Mouse (Mus musculus) ovary, postnatal 14 days (tissue): Measurements from ENCODE around the gene Epb41l3.
A peak's percentile ranks its signal among the peaks of the same experiment; 100 is the strongest.

Experiments used
- DNase-seq: peaks from one replicate; pipeline ENCODE4 v3.0.0; 2022; ENCODE audit warnings: low spot score

Epb41l3 gene

DNA sequence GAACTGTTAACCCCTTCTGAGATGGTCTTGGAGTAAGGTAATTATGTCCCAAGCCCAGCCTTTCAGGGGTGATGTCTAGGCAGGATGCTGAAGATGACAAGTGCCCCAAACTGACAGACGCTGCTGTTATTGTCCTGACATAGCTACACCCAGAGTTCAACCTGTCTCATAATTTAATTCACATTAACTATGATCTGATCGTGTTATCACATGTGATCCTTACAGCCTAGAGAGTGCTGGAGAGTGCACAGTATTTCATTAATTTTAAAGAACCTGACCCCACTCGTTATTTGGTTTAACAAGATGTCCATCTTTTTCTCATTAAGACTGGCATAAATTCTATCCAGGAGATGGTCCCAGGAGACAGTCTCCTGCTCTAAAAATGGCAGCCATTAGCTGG lies 112.3 kb downstream of the Epb41l3 start:
- no peak for DNase-seq

GRCm38 (mm10) chr17:69192863-69193493 lies 117.5 kb downstream of the Epb41l3 start:
- no peak for DNase-seq

DNA sequence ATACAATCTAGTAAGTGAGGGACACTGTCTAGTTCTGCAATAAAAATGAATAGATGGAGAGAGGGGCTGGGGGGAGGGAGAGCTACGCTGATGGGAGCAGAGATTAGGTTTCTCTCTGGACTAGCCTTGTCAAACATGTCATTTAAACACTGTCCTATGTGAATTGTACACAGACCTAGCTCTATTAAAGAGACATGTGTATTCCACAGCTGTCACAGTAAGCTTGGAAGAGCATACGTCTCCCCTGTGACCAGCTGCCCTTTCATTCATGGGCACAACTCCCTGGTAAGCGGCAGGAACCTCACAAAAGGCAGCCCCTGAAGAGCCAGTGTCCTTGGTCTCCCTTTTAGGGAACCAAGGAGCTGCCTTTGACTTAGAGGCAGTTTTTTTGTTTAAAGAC lies 119.1 kb downstream of the Epb41l3 start:
- no peak for DNase-seq

DNA sequence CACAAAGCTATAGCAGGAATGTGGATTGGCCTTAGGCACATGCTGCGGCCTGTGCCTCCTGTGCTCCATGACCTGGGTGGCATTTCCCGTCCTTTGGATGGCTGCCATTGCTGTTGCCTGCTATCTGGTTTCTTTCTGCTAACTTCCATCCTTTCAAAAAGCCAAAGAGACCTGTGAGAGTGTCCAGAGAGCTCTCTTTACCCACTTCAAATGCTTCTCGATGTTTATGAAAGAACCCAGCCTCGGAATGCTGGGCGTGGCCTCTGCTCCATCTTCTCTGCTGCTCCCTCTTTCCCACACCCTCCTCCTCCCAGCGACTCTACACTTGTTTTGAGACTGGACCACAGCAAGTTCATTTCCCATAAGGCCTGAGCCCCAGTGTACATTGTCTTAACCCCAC lies 120.3 kb downstream of the Epb41l3 start:
- no peak for DNase-seq

DNA sequence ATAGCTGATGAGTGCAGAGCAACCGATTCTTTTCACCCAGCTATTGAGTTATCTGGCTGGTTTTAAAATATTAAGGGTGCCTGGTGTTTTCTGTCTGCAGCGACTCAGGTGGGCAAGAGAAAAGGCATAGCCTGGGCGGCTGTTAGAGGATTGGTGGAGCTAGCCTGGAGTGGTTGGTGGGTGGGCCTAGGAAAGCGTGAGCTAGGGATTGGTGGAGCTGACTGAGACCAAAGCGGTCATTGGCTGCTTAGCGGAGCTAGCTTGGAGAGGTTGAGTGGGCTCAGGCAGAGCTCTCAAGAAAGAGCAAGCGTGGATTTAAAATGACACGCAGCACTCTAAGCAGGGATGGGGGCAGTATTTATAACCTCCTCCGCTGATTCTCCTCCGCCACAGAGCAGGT lies 121.2 kb downstream of the Epb41l3 start:
- no peak for DNase-seq

DNA sequence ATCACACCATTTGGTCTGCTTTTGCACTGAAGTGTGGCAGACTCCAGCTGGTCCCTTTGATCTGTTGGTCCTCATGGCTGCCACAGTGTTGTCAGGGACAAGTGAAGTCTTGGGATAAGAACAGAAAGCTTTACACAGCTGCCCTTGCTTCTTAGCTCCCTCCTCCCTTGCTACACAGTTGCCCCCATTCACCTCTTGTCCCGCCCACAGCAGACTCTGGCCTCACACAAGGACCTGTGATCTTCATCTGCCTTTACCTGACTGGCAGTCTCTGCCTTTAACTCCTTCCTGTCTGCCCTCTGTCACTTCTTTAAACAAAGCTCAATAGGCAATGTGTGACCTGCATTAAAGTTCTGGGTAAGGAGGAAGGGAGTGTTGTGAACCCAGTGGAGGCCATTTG lies 123.3 kb downstream of the Epb41l3 start:
- no peak for DNase-seq

- DNase-seq, result no peak
Measured at GRCm38 (mm10) chr17:69199827-69200226, 124.3 kb downstream of the Epb41l3 start.

DNA sequence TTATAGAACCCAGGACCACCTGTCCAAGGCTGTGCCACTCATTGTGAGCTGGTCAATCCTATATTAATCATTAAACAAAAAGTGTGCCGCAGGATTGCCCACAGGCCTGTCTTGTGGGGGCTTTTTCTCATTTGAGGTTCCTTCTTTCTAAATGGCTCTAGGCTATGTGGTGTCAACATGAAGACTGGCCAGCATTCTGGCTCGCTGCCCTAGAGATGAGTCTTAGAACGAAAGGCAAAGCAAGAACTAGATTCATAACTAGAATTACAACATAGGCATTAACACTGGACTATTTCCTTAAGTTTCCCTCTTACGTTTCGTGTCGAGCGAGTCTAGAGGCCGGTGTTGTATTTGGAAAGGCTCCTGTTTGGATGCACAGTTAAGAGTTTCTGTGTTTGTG lies 125.5 kb downstream of the Epb41l3 start:
- DNase-seq, result no peak

GRCm38 (mm10) chr17:69205282-69205999 lies 130.0 kb downstream of the Epb41l3 start:
- no peak for DNase-seq

GRCm38 (mm10) chr17:69207562-69208312 lies 132.3 kb downstream of the Epb41l3 start:
- DNase-seq, result no peak

DNA sequence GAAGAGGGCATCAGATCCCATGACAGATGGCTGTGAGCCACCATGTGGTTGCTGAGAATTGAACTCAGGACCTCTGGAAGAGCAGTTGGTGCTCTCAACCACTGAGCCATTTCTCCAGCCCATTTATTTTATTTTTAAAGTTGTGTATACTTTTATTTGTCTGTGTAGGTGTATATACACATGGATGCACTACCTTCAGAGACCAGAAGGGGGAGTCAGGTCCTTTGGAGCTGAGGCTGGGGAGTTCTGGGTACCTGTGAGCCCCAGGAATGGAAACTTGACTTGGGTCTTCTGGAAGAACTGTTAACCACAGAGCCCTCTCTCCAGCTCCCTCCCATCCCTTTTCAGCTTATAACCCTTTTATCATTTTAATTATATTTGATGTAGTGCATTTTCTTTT lies 135.6 kb downstream of the Epb41l3 start:
- no peak for DNase-seq

DNA sequence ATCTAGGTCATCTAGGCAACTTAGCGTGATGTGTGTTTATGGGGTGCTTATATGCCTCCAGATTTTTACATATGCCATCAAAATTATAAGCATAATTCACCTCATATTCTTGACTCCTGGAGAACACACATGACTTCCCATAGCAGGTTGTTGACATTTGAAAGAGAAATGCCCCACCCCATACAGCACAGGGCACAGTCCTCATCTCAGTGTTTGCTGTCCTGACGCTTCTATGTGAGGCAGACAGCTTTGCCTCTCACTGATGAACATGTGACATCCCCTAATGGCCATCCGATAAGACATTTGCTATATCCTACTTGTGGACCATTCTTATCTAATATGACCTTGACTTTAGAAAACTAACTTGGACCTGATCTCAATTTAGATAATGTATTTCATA lies 140.6 kb downstream of the Epb41l3 start:
- no peak for DNase-seq

DNA sequence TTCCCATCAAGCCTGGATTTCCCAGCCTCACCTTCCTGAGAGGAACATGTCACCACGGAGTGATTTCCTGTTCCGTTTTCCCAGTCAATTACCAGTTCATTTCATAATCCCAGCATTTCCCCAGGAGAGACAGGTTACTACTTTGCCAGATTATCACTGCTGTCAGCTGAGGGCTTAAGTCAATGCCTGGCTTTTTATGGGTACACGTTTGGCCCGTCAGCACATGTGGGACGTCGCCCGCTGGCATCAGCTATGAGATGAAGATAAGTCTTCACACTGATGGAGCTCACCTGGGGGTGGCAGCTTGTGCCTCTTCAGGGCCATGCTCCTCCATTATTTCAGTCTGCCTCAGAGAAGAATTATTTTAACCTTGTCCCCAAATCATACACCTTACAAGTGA lies 145.4 kb downstream of the Epb41l3 start:
- no peak for DNase-seq

DNA sequence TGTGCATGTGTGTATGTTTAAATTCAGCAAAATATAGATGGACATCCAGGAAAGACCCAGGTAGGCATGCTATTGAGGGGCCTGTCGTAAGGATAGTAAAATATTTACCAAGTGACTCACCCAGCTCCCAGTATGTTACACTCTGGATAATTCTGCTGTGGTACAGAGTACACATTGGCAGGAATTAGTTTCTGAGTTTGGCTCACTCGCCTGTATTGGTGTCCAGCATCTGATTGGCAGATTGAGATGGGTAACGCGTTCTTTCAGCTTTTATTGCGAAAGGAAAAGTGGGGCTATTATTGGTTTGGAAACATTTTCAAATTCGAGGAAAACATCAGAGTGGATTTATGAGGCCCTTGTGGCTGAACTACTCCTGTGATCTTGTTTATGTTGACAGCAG lies 145.9 kb downstream of the Epb41l3 start:
- DNase-seq, result no peak

GRCm38 (mm10) chr17:69221966-69222692 lies 146.6 kb downstream of the Epb41l3 start:
- DNase-seq, result peak; percentile 4

- DNase-seq, result no peak
Measured at GRCm38 (mm10) chr17:69225996-69226395, 150.5 kb downstream of the Epb41l3 start.

DNA sequence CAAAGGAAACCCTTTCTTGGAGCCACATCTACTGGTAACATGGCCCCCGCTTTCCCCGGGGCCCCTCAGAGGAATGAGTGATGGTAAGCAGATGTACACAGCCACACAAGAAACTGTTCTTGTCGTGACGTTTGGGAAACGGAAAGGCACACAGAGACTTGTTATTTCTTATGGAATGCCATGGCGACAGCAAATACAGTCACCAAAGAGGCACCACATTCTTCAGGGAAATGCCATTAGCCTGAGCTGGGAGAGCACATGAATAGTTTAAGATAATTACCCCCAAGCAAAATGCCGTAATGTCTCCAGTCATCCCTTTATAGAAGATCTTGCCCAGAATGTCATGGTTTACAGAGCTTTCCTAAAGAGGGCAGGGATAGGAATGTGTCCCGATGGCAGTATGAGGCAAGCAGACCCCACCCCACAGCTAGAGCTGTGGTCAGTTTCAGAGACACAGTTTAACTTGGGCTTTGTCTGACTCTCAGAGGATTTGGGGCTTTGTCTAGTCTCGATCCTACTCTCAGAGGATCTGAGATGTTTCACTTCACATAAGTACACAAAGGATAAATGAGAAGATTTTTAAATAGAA lies 152.0 kb downstream of the Epb41l3 start:
- no peak for DNase-seq

GRCm38 (mm10) chr17:69229451-69229850 lies 154.0 kb downstream of the Epb41l3 start:
- DNase-seq, result no peak

DNA sequence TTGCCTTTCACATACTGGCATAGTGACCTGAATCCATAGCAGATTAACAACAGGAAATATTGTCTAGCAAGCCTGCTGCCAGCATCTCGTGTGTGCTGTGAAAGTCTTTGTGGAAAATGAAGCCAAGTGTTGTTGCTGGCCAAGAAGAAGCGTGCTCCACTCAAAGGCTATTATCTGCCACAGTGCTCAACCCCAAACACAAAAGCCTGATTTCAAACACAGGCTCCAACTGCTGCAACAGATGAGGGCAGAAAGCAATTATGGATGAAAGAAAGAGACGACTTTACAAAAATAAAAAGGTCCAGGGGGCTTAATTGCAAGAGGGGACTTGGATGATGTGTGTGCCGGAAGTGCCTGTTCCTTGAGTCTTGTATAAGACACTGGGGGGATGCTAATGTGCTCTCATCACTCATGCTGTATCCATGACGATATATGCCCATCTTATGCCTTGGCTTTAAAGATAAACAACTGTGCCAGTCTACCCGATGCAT lies 154.7 kb downstream of the Epb41l3 start:
- no peak for DNase-seq

DNA sequence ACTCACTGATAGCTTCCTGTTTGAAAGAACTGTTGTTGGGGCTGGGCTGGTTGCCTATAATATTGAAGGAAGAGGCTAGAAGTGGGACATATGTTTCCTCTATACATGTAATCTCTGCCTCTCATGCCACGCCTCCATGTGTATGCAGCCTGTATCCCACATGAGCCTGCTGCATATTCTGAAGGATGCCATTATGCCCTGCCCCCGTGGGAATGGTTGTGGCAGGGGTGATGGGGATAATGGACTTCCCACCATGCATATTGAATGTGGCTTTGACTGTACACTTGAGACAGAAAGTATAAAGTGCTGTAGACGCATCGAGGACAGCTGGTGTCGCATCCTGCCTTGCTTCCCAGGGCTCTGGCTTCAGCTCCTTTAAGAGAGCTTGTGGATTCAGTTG lies 155.9 kb downstream of the Epb41l3 start:
- DNase-seq, result no peak

DNA sequence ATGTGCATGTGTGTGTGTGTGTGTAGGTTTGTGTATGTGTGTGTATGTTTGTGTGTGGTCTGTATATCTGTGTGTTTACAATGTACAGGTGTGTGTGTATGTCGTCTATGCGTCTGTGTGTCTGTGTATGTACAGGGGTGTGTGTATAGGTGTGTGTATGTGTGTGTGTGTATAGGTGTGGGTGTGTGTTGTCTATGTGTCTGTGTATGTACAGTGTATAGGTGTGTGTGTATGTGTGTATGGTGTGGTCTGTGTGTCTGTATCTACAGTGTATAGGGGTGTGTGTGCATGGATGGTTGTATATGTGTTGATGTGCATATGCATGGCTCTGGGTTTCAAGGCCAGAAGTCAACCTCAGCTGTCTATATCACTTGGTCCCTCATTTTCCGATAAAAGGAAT lies 161.7 kb downstream of the Epb41l3 start:
- no peak for DNase-seq

DNA sequence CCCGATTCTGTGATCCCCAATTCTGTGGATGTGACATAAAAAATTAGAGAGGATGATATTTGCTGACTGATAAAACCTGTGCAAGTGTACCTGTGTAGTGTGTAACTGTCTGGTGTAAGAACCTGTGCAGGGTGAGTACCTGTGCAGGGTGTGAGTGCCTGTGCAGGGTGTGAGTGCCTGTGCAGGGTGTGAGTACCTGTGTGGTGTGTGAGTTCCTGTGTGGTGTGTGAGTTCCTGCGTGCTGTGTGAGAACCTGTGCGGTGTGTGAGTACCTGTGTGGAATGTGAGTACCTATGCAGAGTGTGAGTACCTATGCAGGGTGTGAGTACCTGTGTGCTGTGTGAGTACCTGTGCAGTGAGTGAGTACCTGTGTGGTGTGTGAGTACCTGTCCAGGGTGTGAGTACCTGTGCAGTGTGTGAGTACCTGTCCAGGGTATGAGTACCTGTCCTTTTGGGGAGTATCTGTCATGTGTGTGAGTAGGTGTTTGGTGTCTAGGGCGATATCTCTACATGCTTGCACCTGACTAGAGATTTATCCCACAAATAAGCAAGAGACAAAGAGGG lies 163.4 kb downstream of the Epb41l3 start:
- DNase-seq, result no peak
